Mouse (Mus musculus): ENCODE measurements at regions not wholly inside any gene's neighbourhood (a gene's known extent, or its start where the extent isn't known, plus 50 kb on each side); places are given as distances from the start of the nearest gene placed in this dataset.

DNA sequence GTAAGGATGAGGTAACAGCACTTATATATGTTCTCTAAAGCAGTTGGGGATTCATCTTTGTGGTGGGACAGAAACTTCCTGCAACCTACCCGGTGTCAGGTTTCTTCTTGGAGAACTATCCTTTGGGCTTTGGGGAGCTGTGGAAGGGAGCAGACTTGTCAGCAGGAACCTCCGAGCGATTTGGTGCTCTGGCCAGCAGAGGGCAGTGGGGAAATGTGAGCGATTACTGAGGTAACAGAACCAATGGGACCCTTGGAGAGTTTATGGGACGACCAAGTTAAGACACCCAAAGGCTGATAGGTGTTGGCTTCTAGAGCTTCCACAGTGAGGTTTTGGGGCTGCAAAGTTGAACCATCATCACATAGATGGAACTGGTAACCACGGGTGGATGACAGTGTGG is 160.6 kb upstream of the Kif2a start:
- DNase-seq (ENCODE audit: low spot score in 2 of 2), result peak; percentile 59 to 69

DNA sequence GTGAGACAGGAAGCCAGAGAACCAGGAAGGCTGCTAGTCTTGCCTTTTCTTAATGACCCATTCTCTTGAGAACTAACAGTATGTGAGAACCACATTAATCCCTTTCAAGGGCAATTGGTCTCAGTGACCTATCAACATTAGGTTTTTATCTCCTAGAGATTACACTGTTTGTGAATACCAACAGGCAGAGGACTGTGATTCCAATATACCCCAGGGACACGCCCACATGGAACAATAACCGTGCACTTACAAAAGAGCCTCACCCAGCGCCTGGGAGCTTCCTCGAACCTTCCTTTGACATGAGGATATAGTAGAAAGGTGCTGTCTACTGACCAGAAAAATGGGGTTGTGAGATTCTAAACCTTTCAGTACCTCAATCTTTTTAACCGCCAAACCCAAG is 157.6 kb upstream of the Kif2a start:
- DNase-seq (ENCODE audit: low spot score in 2 of 2), result no peak

DNA sequence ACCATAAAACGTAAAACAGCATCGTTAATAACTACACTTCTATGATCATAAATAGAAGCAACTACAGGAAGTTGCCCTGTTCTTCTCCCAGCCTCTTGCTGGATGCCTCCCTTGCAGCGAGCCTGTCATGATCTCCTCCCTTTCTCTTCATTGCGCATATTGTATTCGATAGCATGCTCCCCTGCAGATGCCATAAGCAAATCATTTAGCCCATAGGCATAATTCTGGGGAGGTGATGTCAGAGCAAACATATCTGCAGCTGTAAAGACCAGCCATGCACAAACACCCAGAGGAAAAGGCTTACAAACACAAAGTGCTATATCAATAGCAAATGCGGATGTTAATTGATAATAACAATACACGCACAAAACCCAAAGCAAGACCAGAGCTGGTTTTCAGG is 155.7 kb upstream of the Kif2a start:
- no peak for DNase-seq (ENCODE audit: low spot score in 2 of 2)

DNA sequence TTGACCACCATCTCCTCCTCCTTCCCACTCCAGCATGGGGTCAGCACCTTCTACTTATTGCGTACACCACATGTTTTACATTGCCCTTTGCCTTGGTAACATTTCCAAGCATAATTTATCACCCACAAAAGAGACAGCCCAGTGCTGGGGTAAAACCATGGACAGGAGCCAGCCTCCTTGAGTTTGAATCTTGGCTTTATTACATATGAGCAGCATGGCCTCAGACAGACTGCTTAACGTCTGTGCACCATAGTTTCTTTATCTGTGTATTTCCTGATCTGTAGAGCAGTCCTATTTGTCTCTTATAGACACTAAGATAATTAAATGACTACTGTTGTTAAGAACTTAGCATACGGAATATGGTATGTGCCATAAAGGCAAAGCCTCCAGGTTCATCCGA is 154.0 kb upstream of the Kif2a start:
- no peak for DNase-seq (ENCODE audit: low spot score in 2 of 2)

DNA sequence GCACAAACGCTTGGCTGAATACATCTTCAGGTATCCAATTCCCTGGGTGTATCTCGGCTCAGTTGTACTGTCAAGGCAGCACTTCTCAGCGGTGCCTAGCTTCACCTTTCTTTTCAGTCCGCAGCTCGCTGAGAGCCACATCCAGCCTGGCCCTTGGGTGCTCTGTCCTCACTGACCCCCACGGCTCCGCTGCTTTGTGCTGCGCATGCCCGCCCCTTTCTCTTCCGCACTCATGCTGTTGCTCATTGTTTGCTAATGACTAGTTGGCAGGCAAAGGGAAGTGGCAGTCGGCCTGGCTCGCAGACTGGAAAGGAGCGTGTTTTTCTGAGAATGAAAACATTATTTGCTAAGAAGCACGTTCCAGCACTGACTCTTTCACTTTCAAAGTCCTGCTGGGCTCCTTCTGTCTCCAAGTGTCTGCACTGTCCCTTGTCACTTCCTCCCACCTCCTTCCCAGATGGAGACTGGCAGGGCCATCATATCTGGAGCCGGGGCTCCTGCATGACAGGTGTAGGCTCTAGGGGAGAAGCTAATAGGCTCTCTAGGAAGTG is 146.7 kb upstream of the Kif2a start:
- peak; percentile 31 to 36 for DNase-seq (ENCODE audit: low spot score in 2 of 2)

DNA sequence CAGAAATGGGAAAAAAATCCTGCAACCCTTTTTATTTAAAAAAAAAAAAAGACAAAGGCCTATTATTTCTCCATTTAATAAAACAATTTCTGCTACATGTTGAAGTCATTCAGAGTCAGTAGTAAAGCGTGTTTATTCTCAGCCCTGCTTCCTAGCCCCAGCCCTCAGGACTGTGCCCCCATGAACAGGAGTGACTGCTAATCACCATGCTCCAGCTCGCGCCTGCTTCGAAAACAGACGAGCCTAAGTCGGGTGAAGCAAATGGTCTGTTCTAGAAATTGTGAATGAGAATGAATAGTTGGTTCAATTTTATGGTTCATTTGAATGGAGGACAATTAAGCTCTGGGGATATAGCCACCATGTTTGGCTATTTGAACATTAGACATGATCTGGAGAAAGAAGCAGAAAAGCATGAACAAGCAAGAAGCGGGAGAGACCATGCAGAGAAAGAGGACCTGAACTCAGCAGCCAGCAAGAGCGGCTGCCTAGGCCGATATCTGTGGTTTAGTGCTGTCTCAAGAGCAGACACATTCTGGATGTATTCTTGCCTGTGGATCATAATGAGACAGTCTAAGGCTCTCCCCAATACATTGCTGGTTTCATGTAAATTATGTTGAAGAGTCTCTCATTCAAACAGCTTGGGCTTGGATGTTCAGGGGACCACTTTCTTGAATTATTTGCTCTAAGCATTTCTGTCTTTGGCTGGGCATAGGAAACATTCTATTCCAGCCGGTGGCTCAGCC is 146.1 kb upstream of the Kif2a start:
- DNase-seq (ENCODE audit: low spot score in 2 of 2), result no peak

DNA sequence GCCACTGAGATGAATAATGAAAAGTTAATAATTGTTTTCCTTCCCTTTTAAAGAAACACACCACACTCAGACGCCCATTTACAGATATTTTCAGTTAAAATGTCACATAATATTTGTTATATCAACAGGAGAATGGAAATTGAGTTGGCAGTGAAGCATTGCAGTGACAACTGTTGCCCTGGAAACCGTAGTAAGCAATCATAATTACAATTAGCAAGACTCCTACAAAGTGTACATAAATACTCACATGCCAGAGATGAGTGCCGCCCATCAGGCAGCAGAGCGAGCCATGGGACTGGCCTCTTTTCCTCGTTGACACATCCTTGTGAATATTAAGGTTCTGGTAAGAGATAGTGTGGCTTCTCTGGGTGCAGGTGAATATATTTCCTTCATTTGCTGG is 129.6 kb upstream of the Kif2a start:
- no peak for DNase-seq (ENCODE audit: low spot score in 2 of 2)

DNA sequence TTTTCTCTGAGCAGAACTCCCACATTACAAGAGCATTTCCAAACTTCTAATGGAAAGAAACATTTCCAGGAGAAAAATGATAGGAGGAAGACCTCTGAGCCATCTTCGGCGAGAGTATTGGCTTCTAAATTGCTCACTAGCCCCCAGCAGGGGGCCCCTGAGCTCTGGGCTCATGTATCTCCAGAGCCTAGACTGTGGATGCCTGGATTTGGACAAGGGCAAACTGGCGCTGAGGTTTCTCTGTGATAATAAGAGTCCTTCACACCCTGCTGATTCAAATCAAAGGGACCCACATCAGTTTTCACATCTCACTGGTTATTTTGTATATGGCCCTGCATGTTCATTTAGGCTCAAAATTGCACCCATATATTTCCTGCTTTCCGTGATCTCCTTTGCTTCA is 119.3 kb upstream of the Kif2a start:
- DNase-seq (ENCODE audit: low spot score in 2 of 2), result no peak

DNA sequence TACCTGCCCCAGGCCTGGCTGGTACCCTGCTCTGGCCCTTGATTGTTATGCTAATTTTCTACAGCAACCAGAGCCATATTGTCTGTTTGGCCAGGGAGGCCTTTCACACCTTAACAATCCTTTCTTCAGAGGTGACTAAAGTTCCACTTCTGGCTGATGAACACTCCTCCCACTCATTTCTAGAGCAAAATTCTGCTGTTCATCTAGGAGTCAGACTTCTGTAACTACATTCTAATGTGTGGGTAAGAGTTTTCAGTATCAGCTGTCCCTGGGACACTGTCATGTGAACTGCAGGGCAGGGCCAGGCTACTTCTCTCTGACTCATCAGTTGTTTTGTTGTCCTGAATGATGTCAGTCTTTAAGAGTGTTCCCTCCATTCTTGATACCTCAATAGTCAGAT is 112.2 kb upstream of the Kif2a start:
- no peak for DNase-seq (ENCODE audit: low spot score in 2 of 2)

DNA sequence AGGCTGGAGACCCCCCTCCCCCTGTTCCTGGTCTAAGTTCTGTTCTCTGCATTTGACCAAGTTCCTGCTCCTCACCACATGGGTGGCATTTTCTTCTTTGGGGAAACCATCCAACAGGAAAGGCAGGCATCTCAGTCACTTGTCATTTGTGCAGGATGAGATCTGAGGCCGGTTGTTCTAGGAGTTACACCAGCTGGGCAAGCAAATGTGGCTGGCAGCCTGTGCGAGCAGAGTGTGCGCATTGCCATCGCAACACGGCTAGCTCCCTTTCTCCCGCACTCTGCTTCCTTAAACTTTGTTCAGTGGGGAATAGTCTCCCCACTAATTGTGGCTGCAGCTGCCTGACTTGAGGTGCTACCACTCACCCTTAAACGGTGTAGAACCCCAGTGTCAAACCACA is 104.7 kb upstream of the Kif2a start:
- no peak for DNase-seq (ENCODE audit: low spot score in 2 of 2)

DNA sequence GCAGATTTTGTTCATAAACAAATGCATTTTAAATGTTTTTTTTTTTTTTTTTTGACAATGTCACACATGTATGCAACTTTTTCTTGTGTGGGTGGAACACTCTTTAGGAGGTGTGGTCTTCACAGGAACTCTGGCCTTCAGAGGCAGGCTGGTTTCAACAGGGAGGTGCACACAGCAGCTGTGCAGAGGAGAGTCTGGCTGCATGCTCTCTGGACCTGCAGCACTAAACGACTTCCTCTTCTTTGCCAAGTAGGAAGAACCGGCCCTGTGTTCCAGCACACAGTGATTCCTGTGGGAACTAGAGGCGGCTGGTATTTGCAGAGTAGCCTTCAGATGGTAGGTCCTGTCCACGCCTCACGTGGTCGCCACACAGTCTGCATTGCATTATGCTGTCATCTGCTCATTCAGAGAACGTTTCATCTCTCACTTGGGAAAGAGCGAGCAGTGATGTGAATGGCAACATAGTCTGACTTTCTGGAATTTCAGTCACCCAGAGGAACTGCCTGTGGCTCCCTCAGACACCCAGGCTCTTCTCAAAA is 102.3 kb upstream of the Kif2a start:
- no peak for DNase-seq (ENCODE audit: low spot score in 2 of 2)

DNA sequence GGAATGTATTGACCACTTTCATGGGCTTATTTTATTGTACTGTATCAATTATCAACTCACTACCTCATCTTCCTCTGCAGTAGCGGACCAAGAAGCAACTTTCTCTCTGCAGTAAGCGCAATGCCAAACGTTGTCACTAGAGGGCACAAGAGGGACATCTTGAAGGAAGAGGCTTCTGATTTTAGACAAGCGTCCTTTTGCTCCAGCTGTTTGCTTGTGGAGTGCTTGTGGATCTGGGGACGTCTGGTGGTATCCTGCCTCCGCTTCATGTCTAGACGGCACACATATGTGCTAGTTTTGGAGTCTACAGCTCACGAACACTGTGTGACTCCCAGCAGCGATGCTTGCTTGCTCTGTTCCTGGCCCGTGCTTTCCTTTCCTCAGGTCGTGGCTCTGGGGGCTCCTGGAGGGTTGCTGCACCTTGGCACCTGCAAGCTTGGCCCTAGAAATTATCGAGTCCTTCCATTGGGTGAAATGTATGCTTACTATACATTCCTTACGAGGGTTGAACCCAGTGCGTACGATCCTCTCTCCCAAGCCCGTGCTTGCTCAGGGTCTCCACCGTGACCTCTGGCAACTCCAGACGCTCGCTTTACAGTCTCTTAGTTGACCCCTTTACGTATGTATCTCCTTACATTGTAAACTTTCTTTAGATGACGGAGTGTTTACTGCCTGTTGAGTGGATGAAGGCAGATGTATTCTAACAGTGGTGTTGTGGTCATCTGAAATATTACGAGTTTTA is 92.2 kb upstream of the Kif2a start:
- peak; percentile 90 to 91 for DNase-seq (ENCODE audit: low spot score in 2 of 2)

DNA sequence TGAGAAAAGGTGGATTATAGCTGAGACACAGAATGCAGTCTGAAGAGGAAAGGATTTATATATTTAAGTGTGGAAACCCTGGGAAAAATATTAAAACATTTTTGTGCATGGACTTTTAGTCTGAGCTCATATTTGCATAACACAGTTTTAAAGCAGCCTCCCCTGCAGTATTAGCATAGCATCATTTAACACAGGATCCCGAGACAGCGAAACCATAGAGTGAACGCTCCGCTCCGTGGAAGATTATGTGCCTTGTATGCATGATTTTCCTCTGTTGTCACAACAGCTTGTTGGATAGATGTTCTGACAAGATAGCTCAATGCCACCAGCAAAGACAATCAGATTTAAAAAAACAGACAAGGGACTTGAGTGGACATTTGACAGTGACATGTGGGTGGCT is 86.1 kb upstream of the Kif2a start:
- no peak for DNase-seq (ENCODE audit: low spot score in 2 of 2)

DNA sequence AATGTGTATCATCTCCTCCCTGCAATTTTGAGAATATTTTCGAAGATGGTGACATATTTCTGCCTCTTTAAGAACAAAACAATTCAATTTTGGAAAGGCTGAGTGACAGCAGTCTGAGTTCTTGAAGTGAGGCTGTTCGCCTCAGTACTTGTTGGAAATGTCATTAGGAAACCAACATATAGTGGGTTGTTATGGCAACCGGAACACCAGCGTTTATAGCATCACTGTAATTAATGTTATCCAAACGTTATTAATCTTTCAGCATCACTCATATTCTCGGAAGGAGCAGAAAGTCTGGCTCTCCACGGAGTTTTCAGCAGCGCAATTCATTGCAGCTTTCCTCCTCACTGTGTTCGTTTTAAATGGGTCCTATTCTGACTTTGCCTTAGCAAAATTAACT is 85.6 kb upstream of the Kif2a start:
- DNase-seq (ENCODE audit: low spot score in 2 of 2), result no peak

DNA sequence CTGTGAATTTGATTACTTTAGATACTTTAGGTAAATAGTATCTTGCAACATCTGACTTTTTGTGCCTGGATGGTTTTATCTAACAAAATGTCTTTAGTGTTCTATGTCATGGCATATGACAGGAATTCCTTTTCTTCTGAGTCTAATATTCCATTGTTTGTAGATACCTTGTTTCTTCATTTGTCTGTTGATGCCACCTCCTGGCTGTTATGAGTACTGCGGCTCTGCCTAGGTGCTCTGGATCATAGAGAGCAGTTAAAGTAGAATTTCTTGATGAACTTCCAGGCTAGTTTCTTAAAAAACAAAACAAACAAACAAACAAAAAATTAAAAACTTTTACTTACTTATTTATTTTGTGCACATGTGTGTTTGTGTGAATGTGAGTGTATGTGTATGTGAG is 83.6 kb upstream of the Kif2a start:
- peak in 1 of 2 experiments; percentile 33 for DNase-seq (ENCODE audit: low spot score in 2 of 2)

DNA sequence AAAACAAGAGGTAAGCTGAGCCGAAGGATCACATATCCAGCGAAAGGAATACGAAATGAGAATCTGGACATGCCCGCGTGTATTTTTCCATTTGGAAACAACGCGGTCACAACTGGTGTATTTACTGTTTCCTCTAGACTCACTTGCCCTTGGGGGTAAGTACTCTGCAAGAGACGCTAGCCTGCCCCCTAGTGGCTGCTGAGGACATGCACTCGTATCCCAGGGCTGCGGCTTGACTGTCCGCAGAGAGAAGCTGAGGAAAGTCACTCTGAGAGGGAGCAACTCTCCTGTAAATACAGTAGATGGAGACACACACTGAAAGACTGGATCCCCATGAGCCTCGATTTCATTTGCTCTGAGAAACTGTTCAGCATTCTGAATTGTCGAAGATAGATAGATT is 79.7 kb upstream of the Kif2a start:
- peak; percentile 84 for DNase-seq (ENCODE audit: low spot score in 2 of 2)

DNA sequence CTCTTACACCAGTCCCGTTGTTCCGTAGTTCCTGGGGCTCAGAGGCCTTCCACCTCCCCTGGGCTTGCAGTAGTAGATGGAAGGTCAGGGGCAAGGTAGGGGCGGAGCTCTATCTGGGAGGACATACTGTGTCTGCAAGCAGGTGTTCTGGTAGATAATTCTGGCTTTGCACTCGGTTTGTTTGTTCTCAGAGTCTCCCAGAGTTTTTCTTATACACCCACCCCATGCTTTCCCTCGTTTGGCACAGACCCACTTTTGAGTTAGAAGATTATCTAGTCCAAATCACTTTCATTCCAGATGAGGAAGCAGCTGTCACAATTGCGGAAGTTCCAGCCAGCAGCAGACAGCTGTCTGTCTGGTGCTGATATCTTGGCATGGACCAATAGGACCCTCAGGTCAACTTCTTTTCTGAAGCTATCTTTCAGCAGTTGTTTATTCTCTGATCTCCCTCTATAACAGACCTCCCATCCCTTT is 79.0 kb upstream of the Kif2a start:
- DNase-seq (ENCODE audit: low spot score in 2 of 2), result no peak

DNA sequence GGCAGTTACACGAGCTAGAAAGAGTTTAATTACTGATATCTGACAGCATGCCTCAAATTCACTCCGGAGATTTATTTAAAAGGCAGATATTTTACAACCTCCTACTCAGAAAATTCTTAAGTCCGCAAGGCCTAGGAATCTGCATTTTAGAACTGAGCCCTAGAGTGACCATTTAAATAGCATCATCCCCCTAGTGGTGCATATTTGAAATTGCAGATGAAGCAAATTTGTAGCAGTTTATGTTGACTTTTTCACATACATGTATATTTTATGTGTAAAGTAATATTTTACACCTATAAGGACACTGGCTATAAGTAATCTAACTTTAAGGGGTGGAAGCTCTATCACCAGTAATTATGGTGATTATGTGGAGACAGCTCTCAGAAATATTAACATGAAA is 78.2 kb upstream of the Kif2a start:
- no peak for DNase-seq (ENCODE audit: low spot score in 2 of 2)

DNA sequence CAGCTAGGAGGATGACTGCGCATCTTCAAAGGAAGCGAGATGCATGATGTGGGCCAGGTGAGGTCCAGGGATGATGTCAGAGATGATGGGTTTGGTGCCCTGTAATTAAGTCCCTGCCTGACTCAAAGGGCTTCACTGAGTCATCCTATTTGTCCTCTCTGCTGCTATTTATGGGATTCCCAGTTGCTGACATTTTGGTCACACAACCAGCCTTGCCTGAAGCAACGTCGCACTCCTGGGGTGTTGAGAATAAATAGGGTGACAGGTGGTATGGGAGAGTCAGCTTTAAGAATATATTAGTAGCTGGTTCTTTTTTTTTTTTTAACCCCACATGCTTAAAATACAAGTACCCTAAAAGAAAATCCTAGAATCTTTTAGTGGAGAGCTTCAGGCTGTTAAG is 75.1 kb upstream of the Kif2a start:
- no peak for DNase-seq (ENCODE audit: low spot score in 2 of 2)

DNA sequence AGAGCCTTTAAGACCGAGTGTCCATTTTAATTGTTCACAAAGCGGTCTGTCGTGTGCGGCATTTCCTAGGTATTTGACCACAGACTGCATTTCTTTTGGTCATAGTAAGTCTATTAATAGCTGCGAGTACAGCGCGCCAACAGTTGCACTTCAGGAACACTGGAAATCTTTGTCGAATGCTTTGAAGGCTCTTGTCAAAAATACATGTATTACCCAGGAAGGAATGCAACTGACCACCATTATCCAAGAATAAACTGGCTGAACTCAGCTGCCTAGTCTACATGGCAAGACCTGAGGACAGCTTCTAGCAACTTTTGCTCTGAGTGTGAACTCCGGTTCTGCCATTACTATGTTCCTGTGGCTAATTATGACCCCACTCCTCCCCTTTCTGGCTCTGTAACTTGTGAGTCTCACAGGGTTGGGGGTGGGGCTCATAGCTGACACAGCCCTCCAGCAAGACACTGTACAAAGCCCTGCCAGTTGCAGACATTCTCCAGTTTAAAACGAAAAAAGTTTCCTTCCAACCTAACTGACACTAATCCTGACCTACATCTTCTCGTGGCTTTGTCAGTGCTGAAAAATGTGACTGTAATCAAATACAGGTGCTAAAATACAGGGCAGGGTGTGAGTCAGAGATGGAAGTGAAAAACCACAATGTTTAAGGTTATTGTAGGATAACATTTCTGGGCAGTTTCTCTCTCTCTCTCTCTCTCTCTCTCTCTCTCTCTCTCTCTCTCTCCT is 73.2 kb upstream of the Kif2a start:
- no peak for DNase-seq (ENCODE audit: low spot score in 2 of 2)

DNA sequence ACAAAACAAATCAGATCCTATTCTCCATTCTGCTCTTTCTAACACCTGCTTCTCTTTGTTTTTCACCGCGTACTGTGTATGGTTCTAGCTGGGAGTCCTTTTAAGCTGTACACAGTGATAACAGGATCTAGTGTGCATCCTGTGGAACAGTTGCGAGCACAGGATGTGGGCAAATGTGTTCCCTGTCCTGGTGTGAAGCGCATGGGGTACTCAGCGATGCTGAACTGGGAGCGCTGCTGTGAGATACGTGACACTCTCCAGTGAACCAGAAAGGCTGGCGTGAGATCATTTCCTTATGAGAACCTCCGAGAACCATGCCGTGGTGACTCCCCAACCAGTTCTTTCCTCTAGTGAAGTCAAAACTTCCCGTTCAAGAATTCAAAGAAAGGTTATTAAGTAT is 72.6 kb upstream of the Kif2a start:
- DNase-seq (ENCODE audit: low spot score in 2 of 2), result no peak

DNA sequence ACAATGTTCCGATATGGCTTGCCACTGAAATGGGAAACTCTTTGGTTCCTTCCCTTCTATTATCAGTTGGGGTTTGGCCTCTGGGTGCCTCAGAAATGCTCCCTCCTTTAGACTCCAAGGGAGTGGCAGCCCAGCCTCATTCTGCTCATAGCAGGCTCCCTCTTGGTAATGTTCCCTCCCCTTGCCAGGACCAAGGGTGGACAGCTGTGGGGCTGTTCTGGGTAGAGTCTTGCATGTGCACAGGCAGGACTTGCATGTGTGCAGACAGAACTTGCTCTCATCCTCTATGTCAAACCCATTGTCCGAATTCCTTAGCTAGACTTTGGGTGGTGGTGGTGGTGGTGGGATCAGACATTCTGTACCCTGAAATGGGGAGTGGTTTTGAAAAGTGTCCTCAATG is 71.8 kb upstream of the Kif2a start:
- no peak for DNase-seq (ENCODE audit: low spot score in 2 of 2)

Data from frontal cortex, postnatal 36 days (tissue).